Mouse (Mus musculus) intestine, embryonic 16.5 days (tissue): ENCODE results near the gene Olfr317. TPM values are rescaled to one million over a fixed set of nuclear protein-coding genes. Genes with fewer than 3 reads are reported as not detected.
"Not testable (repeated sequence)": the region's sequence is repeated elsewhere in the genome, so short reads cannot be mapped to it uniquely, and the experiment has no call there.

ENCODE experiments used
- ATAC-seq: fragments of 200-750 bp; cut with Nextera tagmentation; 2 replicates; pipeline ENCODE4 v1.8.0; 2017; ENCODE audit warnings: moderate TSS enrichment, moderate library complexity
- H3K27ac ChIP-seq: fragments of 300-500 bp; sonication (generic); 2 replicates; pipeline ENCODE4 v1.5.1; 2014; ENCODE audit warnings: mild to moderate bottlenecking, low read length
- H3K27me3 ChIP-seq: fragments of 300-500 bp; sonication (generic); replicated peaks from 2 replicates; pipeline ENCODE4 v1.6.1; 2014; ENCODE audit warnings: low read length, control low read depth, mixed read lengths; ENCODE audit not compliant: control insufficient read depth, insufficient read depth
- H3K36me3 ChIP-seq: fragments of 300-500 bp; sonication (generic); 2 replicates; pipeline ENCODE4 v1.6.1; 2014; ENCODE audit warnings: low read length, control low read depth; ENCODE audit not compliant: control insufficient read depth, insufficient read depth
- H3K4me1 ChIP-seq: fragments of 300-500 bp; sonication (generic); 2 replicates; pipeline ENCODE4 v1.6.1; 2014; ENCODE audit warnings: low read length, control low read depth, mixed read lengths; ENCODE audit not compliant: control insufficient read depth, insufficient read depth
- H3K4me2 ChIP-seq: fragments of 300-500 bp; sonication (generic); 2 replicates; pipeline ENCODE4 v1.6.1; 2014; ENCODE audit warnings: low read depth, low read length, control low read depth
- H3K4me3 ChIP-seq: fragments of 300-500 bp; sonication (generic); 2 replicates; pipeline ENCODE4 v1.5.1; 2014; ENCODE audit warnings: mild to moderate bottlenecking, low read length
- H3K9ac ChIP-seq: fragments of 300-500 bp; sonication (generic); 2 replicates; pipeline ENCODE4 v1.6.1; 2014; ENCODE audit warnings: low read depth, low read length
- H3K9me3 ChIP-seq: fragments of 300-500 bp; sonication (generic); 2 replicates; pipeline ENCODE4 v1.6.1; 2016; ENCODE audit warnings: low read length, control low read depth; ENCODE audit not compliant: control insufficient read depth
- WGBS: fragments of 180-500 bp; shearing (Covaris S2); extraction: QIAGEN DNeasy Blood & Tissue Kit; methylation state at CpG from one replicate; pipeline ENCODE4 v1.1.7; 2014; 5-methylcytosine and 5-hydroxymethylcytosine counted together
- polyA plus RNA-seq: library from polyadenylated mRNA; unstranded; fragments of >200 nt; fragmentation: Nextera tagmentation; extraction: Ambion mirVana; gene quantifications from 2 replicates; pipeline ENCODE4 v1.2.1, GENCODE M21; 2015

Olfr317 gene
- polyA plus RNA-seq: not detected in 2 replicates

- ATAC-seq: peak; percentile 56; the same call in 1 of the 2 replicates
- no peak within 1 kb of the TSS for H3K27ac ChIP-seq
- no peaks in the 10 kb centered on the region for H3K9me3 ChIP-seq
- no peaks in the 10 kb centered on the region for H3K4me1 ChIP-seq
- no peaks in the 10 kb centered on the region for H3K36me3 ChIP-seq
- H3K9ac ChIP-seq: no peak within 1 kb of the TSS
- no peak within 1 kb of the TSS for H3K4me2 ChIP-seq
- no peak within 1 kb of the TSS for H3K4me3 ChIP-seq
- no peaks in the 10 kb centered on the region for H3K27me3 ChIP-seq
- 64% methylated on average over 4 of the region's 4 CpGs for WGBS
These were observed at the start of gene Olfr317 for GRCm38 (mm10) chr11:58738792-58739262. Olfr317 (minus strand) TSS chr11:58739212.

GRCm38 (mm10) chr11:58788346-58788745 lies 49.3 kb upstream of the Olfr317 start:
- no peak overlapping the region for H3K4me2 ChIP-seq

DNA sequence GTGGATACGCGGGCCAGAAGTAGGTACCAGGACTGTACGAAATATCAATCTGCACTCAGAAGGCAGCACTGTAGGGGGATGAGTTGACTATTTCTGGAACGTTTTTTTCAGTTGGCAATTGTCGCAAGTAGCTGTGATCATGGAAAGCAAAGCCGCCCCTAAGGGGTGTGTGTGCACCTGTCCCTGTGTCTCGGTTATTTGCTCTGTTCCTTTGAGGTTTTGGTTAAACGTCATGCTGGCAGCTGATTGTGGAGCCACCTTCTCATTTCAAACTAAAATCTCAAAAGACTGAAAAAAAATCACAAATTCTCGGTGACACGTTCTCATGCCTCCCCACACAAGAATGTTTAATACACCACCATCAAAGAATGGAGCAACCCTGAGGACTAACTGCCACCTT lies 48.6 kb upstream of the Olfr317 start:
- Histone ChIP-seq H3K9me3 (no peaks in the 10 kb centered on the region), H3K4me3 (no peak overlapping the region), H3K36me3 (no peaks in the 10 kb centered on the region), H3K27ac (no peak overlapping the region), H3K4me2 (no peak overlapping the region), H3K9ac (no peak overlapping the region), H3K27me3 (no peaks in the 10 kb centered on the region), H3K4me1 (no peaks in the 10 kb centered on the region)
- no peak for ATAC-seq
- 89% methylated on average over 10 of the region's 10 CpGs for WGBS

More at GRCm38 (mm10) chr11:58788346-58788745, 49.3 kb upstream of the Olfr317 start:
- ATAC-seq: no peak
- Histone ChIP-seq H3K36me3 (no peaks in the 10 kb centered on the region), H3K27me3 (no peaks in the 10 kb centered on the region), H3K9me3 (no peaks in the 10 kb centered on the region), H3K27ac (no peak overlapping the region), H3K9ac (no peak overlapping the region), H3K4me3 (no peak overlapping the region), H3K4me1 (no peaks in the 10 kb centered on the region)
- 84% methylated on average over 8 of the region's 8 CpGs for WGBS

- no peak for ATAC-seq
- Histone ChIP-seq H3K4me2 (no peak overlapping the region), H3K4me3 (no peak overlapping the region), H3K27ac (no peak overlapping the region), H3K9me3 (no peaks in the 10 kb centered on the region), H3K27me3 (no peaks in the 10 kb centered on the region), H3K9ac (no peak overlapping the region), H3K4me1 (no peaks in the 10 kb centered on the region), H3K36me3 (no peaks in the 10 kb centered on the region)
- WGBS: 86% methylated on average over 2 of the region's 2 CpGs
These were observed 45.2 kb upstream of the Olfr317 start for GRCm38 (mm10) chr11:58784182-58784581.

GRCm38 (mm10) chr11:58782480-58783089 lies 43.6 kb upstream of the Olfr317 start, which contains the start of gene Olfr314:
Olfr314 (plus strand) TSS chr11:58782952.
- H3K9ac ChIP-seq: no peak within 1 kb of the TSS
- H3K4me3 ChIP-seq: no peak within 1 kb of the TSS
- H3K27me3 ChIP-seq: no peaks in the 10 kb centered on the region
- ATAC-seq: no peak
- no peaks in the 10 kb centered on the region for H3K9me3 ChIP-seq
- H3K4me1 ChIP-seq: no peaks in the 10 kb centered on the region
- 71% methylated on average over 6 of the region's 6 CpGs for WGBS
- no peaks in the 10 kb centered on the region for H3K36me3 ChIP-seq
- no peak within 1 kb of the TSS for H3K27ac ChIP-seq
- H3K4me2 ChIP-seq: no peak within 1 kb of the TSS

DNA sequence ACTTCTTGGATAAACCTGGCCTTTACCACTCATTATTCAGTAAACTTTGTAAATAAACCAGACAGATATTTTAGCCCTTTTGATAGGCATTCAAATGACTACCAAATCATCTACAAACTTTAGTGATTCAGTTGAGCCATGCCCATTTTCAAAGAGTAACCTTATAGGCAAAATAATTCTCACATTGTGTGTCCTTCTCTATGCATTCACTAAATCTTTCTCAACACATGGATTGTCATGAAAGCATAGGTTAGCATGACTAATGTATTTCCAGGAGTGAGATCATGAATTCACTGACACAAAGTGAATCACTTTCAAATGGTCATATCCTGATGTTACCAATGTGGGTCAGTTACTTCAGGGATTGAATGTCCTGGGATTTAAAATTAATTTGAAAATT lies 33.9 kb upstream of the Olfr317 start, which contains the start of gene Olfr315:
Gene Olfr315, plus strand, starts transcription at position 301 of the 400 bp plus-strand sequence.
- Histone ChIP-seq H3K4me2 (no peak within 1 kb of the TSS), H3K36me3 (no peaks in the 10 kb centered on the region), H3K9ac (no peak within 1 kb of the TSS), H3K27me3 (no peaks in the 10 kb centered on the region), H3K4me3 (no peak within 1 kb of the TSS), H3K4me1 (no peaks in the 10 kb centered on the region), H3K27ac (no peak within 1 kb of the TSS), H3K9me3 (no peaks in the 10 kb centered on the region)
- ATAC-seq: no peak

- 84% methylated on average over 2 of the region's 2 CpGs for WGBS
These were observed 13.4 kb upstream of the Olfr317 start, which contains the start of gene Olfr316 for GRCm38 (mm10) chr11:58752434-58752833. Olfr316 (plus strand) TSS chr11:58752734.

GRCm38 (mm10) chr11:58751096-58751495 lies 12.1 kb upstream of the Olfr317 start:
- H3K9ac ChIP-seq, H3K4me3 ChIP-seq, H3K27ac ChIP-seq, H3K27me3 ChIP-seq, ATAC-seq, H3K36me3 ChIP-seq, H3K4me1 ChIP-seq, H3K9me3 ChIP-seq, H3K4me2 ChIP-seq: not testable (repeated sequence)
- 87% methylated on average over 18 of the region's 18 CpGs for WGBS

More at GRCm38 (mm10) chr11:58752434-58752833, 13.4 kb upstream of the Olfr317 start, which contains the start of gene Olfr316:
- H3K4me2 ChIP-seq: no peak within 1 kb of the TSS
- no peaks in the 10 kb centered on the region for H3K9me3 ChIP-seq
- no peaks in the 10 kb centered on the region for H3K4me1 ChIP-seq
- H3K27ac ChIP-seq: no peak within 1 kb of the TSS
- no peak for ATAC-seq
- H3K9ac ChIP-seq: no peak within 1 kb of the TSS
- H3K27me3 ChIP-seq: no peaks in the 10 kb centered on the region
- no peak within 1 kb of the TSS for H3K4me3 ChIP-seq
- H3K36me3 ChIP-seq: no peaks in the 10 kb centered on the region

DNA sequence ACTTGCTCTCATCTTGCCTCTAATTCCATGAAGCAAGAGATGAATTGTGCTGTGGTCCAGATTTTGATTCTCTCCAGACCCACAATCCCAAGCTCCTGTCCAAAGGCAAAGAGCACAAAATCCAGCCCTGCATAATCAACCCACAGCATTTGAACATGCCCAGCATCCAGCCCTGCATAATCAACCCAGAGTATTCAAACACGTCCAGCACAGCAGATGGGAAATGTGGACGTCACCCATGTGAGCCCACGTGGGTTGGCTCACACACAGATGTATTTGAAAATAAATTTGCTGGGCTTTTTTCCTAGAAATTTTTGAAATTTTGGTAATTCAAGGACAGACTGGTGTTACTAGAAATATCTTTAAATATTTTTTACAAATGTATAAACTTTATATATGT lies 5.6 kb downstream of the Olfr317 start:
- Histone ChIP-seq H3K4me1 (no peaks in the 10 kb centered on the region), H3K9ac (no peak overlapping the region), H3K27ac (no peak overlapping the region), H3K27me3 (no peaks in the 10 kb centered on the region), H3K36me3 (no peaks in the 10 kb centered on the region), H3K4me3 (no peak overlapping the region), H3K9me3 (no peaks in the 10 kb centered on the region), H3K4me2 (no peak overlapping the region)
- ATAC-seq: no peak
- 49% methylated on average over 3 of the region's 3 CpGs for WGBS
